Mouse (Mus musculus): ENCODE data around the gene Apbb2. TPM values are rescaled to one million over a fixed set of nuclear protein-coding genes. Genes with fewer than 3 reads are reported as not detected.

The Apbb2 gene
- polyA plus RNA-seq (2012; rRNA removed; ENCODE audit: low replicate concordance): 17.9 and 27.3 TPM in 2 replicates

GRCm38 (mm10) chr5:66618597-66618996 lies at the start of gene Apbb2:
Apbb2 (minus strand) TSS chr5:66618784.

GRCm38 (mm10) chr5:66259756-66260448 lies 358.7 kb downstream of the Apbb2 start, which contains the start of gene Nsun7:
Nsun7 (plus strand) TSS chr5:66259897.

Other genes with a start within 250 kb of the Apbb2 start
- 12.0 and 19.0 TPM in 2 replicates for gene Uchl1, start 57.3 kb upstream of the Apbb2 start, polyA plus RNA-seq (2012; rRNA removed; ENCODE audit: low replicate concordance)
- gene Limch1, start 127.0 kb upstream of the Apbb2 start, polyA plus RNA-seq (2012; rRNA removed; ENCODE audit: low replicate concordance): 10.8 and 12.2 TPM in 2 replicates